Mouse (Mus musculus) liver, embryonic 14.5 days (tissue): ENCODE measurements around the gene Zranb2.

Experiments used
- CTCF ChIP-seq: IDR thresholded peaks from 2 replicates; pipeline ENCODE4 v1.5.1; 2016; ENCODE audit warnings: antibody characterized with exemption, low read depth, control low read depth
- EP300 ChIP-seq: IDR thresholded peaks from 2 replicates; pipeline ENCODE4 v1.6.1; 2016; ENCODE audit warnings: antibody characterized with exemption, low read depth

DNA sequence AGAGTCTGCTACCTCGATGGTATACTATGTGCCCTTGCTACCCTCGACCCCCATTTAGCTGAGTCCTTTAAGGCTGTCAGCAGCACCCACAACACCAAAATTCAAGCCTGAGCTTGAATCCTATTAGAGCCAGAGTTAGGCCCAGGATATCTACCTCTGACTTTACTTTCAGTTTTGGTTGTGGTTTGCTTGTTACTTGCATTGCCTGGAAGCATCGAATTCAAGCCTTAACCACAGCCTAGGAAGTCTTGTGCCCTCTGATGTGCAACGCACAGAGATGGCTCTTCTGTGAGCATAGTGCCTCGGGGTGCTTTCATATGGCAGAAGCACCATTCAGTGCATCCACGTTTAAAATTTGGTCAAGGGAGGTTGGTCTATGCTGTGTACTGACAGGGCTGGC is 38.1 kb downstream of the Zranb2 start:
- no peak for TF ChIP-seq CTCF
- TF ChIP-seq EP300 = no peak
